Mouse (Mus musculus) liver, embryonic 14.5 days (tissue): ENCODE data around the gene Usp2.

ENCODE experiments used
- CTCF ChIP-seq: IDR thresholded peaks from 2 replicates; pipeline ENCODE4 v1.5.1; 2016; ENCODE audit warnings: antibody characterized with exemption, low read depth, control low read depth
- EP300 ChIP-seq: IDR thresholded peaks from 2 replicates; pipeline ENCODE4 v1.6.1; 2016; ENCODE audit warnings: antibody characterized with exemption, low read depth

DNA sequence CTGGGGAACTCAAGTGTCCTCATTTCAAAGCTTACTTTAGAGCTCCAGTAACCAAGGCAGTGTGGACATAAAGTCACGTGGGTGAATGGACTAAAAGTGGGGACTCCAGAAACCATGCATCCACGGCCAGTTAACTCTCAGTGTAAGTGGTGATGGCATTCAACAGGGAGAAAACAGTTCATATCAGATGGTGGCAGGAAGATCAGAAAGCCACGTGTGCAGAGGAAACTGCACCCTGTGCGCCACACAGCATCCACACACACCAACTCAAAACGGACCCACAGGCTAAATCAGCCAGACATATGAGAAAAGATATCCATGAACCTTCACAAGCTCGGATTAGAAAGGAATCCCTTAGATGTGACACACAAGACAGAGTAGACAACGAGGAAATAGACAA, 46.8 kb upstream of the Usp2 start:
- TF ChIP-seq CTCF (no peak), EP300 (no peak)
